Mouse (Mus musculus): ENCODE measurements around the gene Cox19. TPM values are rescaled to one million over a fixed set of nuclear protein-coding genes. Genes with fewer than 3 reads are reported as not detected.
A peak's percentile ranks its signal among the peaks of the same experiment; 100 is the strongest.

Gene Cox19
- polyA plus RNA-seq, 1 experiment from 2014 or later, result 111 TPM

GRCm38 (mm10) chr5:139389676-139390061 is 38.5 kb upstream of the Cox19 start:
- ATAC-seq, result no peak
- Histone ChIP-seq H3K4me1 (peaks cover 23% of the 10 kb centered on the region), H3K27ac (no peak overlapping the region), H3K4me3 (no peak overlapping the region), H3K9ac (no peak overlapping the region), H3K9me3 (replicated peaks) (no peaks in the 10 kb centered on the region), H3K36me3 (ENCODE audit: poor library complexity, severe bottlenecking) (no peaks in the 10 kb centered on the region), H3K4me2 (no peak overlapping the region), H3K27me3 (no peaks in the 10 kb centered on the region)
- 59% methylated on average over 6 of the region's 6 CpGs for WGBS

GRCm38 (mm10) chr5:139388694-139389675 is 37.8 kb upstream of the Cox19 start:
- no peak for ATAC-seq
- H3K27me3 ChIP-seq, result no peaks in the 10 kb centered on the region
- no peak overlapping the region for H3K9ac ChIP-seq
- H3K4me3 ChIP-seq, result no peak overlapping the region
- no peaks in the 10 kb centered on the region for H3K36me3 ChIP-seq (ENCODE audit: poor library complexity, severe bottlenecking)
- peaks cover 23% of the 10 kb centered on the region for H3K4me1 ChIP-seq
- H3K27ac ChIP-seq, result 0 out of 2 replicates have a peak overlapping the region, but pooled peaks have one; percentile 35
- 80% methylated on average over 17 of the region's 17 CpGs for WGBS
- H3K9me3 ChIP-seq (replicated peaks), result no peaks in the 10 kb centered on the region
- no peak overlapping the region for H3K4me2 ChIP-seq

DNA sequence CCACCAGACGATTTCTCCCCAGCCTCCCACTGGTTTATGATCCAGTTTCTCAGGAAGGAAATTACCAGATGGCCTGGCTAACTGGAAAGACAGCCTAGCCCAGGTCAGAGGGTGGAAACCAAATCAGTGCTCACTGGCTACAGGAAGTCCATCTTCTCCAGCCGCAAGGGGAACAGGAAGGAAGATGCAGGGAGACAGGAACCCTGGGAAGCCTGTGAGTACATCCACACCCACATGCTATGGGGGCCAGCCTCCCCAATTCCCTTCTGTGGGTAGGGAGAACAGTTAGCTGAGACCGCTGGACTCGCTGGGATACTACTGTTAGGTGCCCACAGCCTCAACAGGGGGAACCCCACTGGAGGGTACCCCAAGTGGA is 37.0 kb upstream of the Cox19 start:
- H3K4me1 ChIP-seq, result peaks cover 23% of the 10 kb centered on the region
- no peak overlapping the region for H3K4me2 ChIP-seq

GRCm38 (mm10) chr5:139387329-139388194 is 36.3 kb upstream of the Cox19 start:
- Histone ChIP-seq H3K4me2 (no peak overlapping the region), H3K9ac (peak overlapping the region; percentile 5; the same call in 1 of the 2 replicates), H3K4me3 (no peak overlapping the region), H3K27ac (0 out of 2 replicates have a peak overlapping the region, but pooled peaks have one; percentile 35), H3K36me3 (ENCODE audit: poor library complexity, severe bottlenecking) (no peaks in the 10 kb centered on the region), H3K9me3 (replicated peaks) (no peaks in the 10 kb centered on the region), H3K27me3 (no peaks in the 10 kb centered on the region), H3K4me1 (peaks cover 23% of the 10 kb centered on the region)
- WGBS, result 90% methylated on average over 10 of the region's 10 CpGs
- ATAC-seq, result no peak

More for the DNA sequence above, 37.0 kb upstream of the Cox19 start:
- Histone ChIP-seq H3K9me3 (replicated peaks) (no peaks in the 10 kb centered on the region), H3K27me3 (no peaks in the 10 kb centered on the region), H3K4me3 (no peak overlapping the region), H3K36me3 (ENCODE audit: poor library complexity, severe bottlenecking) (no peaks in the 10 kb centered on the region), H3K27ac (peak overlapping the region; percentile 35; the same call in 1 of the 2 replicates), H3K9ac (no peak overlapping the region)
- ATAC-seq, result no peak
- WGBS, result 89% methylated on average over 4 of the region's 4 CpGs

DNA sequence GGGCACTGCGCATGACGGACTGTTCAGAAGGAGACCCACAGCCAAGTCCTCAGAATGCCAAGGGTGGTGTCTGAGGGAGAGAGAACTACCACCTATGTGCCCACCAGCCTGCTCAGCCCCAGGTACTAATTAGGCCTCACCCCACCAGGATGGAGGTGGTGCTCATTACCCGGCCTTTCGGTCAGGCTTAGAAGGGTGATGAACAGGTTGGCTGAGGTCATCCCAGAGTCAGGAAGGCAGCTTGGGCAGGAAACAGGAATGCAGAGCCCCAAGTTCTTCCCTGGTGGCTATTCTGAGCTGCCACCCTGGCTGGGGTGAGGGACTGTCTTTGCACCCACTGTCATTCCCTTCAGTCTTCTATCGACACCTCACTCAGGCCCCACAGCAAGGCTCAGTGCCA is 34.8 kb upstream of the Cox19 start:
- Histone ChIP-seq H3K36me3 (ENCODE audit: poor library complexity, severe bottlenecking) (no peaks in the 10 kb centered on the region), H3K4me3 (no peak overlapping the region), H3K27ac (no peak overlapping the region), H3K27me3 (peaks cover 8% of the 10 kb centered on the region; the same call in 1 of the 2 replicates), H3K9me3 (replicated peaks) (no peaks in the 10 kb centered on the region), H3K9ac (no peak overlapping the region), H3K4me2 (no peak overlapping the region), H3K4me1 (peaks cover 30% of the 10 kb centered on the region)
- WGBS, result 93% methylated on average over 5 of the region's 5 CpGs
- no peak for ATAC-seq

- H3K4me2 ChIP-seq, result no peak overlapping the region
- peak overlapping the region; percentile 23; the same call in 1 of the 2 replicates for H3K9ac ChIP-seq
- 84% methylated on average over 10 of the region's 10 CpGs for WGBS
- no peak overlapping the region for H3K27ac ChIP-seq
- no peak overlapping the region for H3K4me3 ChIP-seq
- H3K9me3 ChIP-seq (replicated peaks), result no peaks in the 10 kb centered on the region
- peaks cover 8% of the 10 kb centered on the region; the same call in 1 of the 2 replicates for H3K27me3 ChIP-seq
- no peak for ATAC-seq
- H3K4me1 ChIP-seq, result peaks cover 40% of the 10 kb centered on the region
- H3K36me3 ChIP-seq (ENCODE audit: poor library complexity, severe bottlenecking), result no peaks in the 10 kb centered on the region
Observed at GRCm38 (mm10) chr5:139384531-139384930, 33.3 kb upstream of the Cox19 start.

GRCm38 (mm10) chr5:139383234-139383633 is 32.0 kb upstream of the Cox19 start:
- no peak overlapping the region for H3K4me2 ChIP-seq
- ATAC-seq, result no peak
- H3K27me3 ChIP-seq, result peaks cover 8% of the 10 kb centered on the region; the same call in 1 of the 2 replicates
- no peak overlapping the region for H3K9ac ChIP-seq
- no peaks in the 10 kb centered on the region for H3K36me3 ChIP-seq (ENCODE audit: poor library complexity, severe bottlenecking)
- H3K9me3 ChIP-seq (replicated peaks), result no peaks in the 10 kb centered on the region
- no peak overlapping the region for H3K4me3 ChIP-seq
- 86% methylated on average over 9 of the region's 9 CpGs for WGBS
- H3K27ac ChIP-seq, result no peak overlapping the region
- peaks cover 38% of the 10 kb centered on the region for H3K4me1 ChIP-seq

- H3K4me1 ChIP-seq, result peaks cover 33% of the 10 kb centered on the region
- peaks cover 8% of the 10 kb centered on the region; the same call in 1 of the 2 replicates for H3K27me3 ChIP-seq
- 78% methylated on average over 8 of the region's 8 CpGs for WGBS
Observed at GRCm38 (mm10) chr5:139382760-139383159, 31.5 kb upstream of the Cox19 start.

GRCm38 (mm10) chr5:139381586-139382513 is 30.6 kb upstream of the Cox19 start:
- H3K9ac ChIP-seq, result no peak overlapping the region
- H3K4me2 ChIP-seq, result no peak overlapping the region
- H3K4me3 ChIP-seq, result no peak overlapping the region
- WGBS, result 81% methylated on average over 18 of the region's 18 CpGs
- ATAC-seq, result no peak
- H3K36me3 ChIP-seq (ENCODE audit: poor library complexity, severe bottlenecking), result no peaks in the 10 kb centered on the region
- H3K4me1 ChIP-seq, result peaks cover 29% of the 10 kb centered on the region
- H3K9me3 ChIP-seq (replicated peaks), result no peaks in the 10 kb centered on the region
- no peak overlapping the region for H3K27ac ChIP-seq
- peaks cover 8% of the 10 kb centered on the region; the same call in 1 of the 2 replicates for H3K27me3 ChIP-seq

More at GRCm38 (mm10) chr5:139382760-139383159, 31.5 kb upstream of the Cox19 start:
- Histone ChIP-seq H3K9me3 (replicated peaks) (no peaks in the 10 kb centered on the region), H3K36me3 (ENCODE audit: poor library complexity, severe bottlenecking) (no peaks in the 10 kb centered on the region), H3K9ac (no peak overlapping the region), H3K4me2 (no peak overlapping the region), H3K27ac (0 out of 2 replicates have a peak overlapping the region, but pooled peaks have one; percentile 19), H3K4me3 (no peak overlapping the region)
- no peak for ATAC-seq

DNA sequence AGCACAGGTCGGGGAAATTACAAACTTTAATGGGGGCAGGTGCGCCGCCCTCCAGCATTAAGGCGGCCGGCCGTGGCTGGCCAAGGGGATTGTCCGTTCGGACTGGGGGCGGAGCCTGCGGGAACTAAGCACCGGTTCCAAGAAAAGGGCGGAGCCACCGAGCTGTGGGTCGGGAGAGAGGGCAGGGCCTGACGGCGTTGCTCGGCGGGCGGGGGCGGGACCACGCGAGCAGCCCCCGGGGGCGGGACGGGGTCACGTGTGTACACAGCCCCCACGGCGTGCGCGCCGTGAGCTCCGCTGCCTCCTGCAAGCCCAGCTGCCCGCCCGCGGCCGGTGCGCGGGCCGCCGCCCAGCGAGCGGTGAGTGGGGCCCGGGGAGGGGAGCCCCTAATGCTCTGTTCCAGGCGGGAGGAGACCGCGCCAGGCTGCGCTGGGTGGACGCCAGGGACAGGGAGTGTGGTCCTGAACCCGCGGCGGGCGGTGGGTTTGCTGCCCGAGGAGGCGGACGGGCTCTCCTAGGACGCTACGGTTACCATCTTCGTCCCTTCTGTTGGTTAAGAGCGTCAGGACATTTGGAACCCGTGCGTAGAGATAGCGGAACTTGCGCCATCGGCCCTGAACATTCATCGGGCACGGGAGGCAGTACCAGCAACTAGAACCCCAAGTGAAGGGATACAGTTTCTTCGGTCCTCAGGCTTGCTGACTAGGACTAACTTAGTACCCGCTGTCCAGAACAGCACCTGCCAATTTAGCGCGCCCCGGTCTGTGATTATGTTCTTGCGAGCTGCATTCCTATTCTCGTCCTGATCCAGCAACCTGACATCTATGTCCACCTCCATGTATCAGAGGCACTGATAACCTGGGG is 29.4 kb upstream of the Cox19 start:
- peak overlapping the region; percentile 61 for H3K4me3 ChIP-seq
- peak overlapping the region; percentile 73 for H3K9ac ChIP-seq
- no peak overlapping the region for H3K27ac ChIP-seq
- whole genome bisulfite sequencing, result 2% methylated on average over 73 of the region's 73 CpGs
- H3K36me3 ChIP-seq (ENCODE audit: poor library complexity, severe bottlenecking), result no peaks in the 10 kb centered on the region
- H3K4me1 ChIP-seq, result peaks cover 29% of the 10 kb centered on the region
- peak overlapping the region; percentile 95 for H3K4me2 ChIP-seq
- ATAC-seq, result peak; percentile 84
- peaks cover 8% of the 10 kb centered on the region; the same call in 1 of the 2 replicates for H3K27me3 ChIP-seq
- H3K9me3 ChIP-seq (replicated peaks), result no peaks in the 10 kb centered on the region
